Mouse (Mus musculus): ENCODE data around the gene Cep72.

- TF ChIP-seq CTCF (conservative IDR thresholded peaks at IDR 0.05; ENCODE audit: insufficient read depth, insufficient read length, low read depth, low read length) (no peak), POLR2A (IDR thresholded peaks at IDR 0.05; ENCODE audit: low read depth, low read length) (no peak)
Observed at GRCm38 (mm10) chr13:74035776-74036175, 26.3 kb downstream of the Cep72 start.

Measured in kidney, adult 2 months (tissue).